Mouse (Mus musculus): ENCODE measurements around the gene Gramd1b. TPM values are rescaled to one million over a fixed set of nuclear protein-coding genes. Genes with fewer than 3 reads are reported as not detected.

Gene Gramd1b
- polyA plus RNA-seq, 1 experiment from 2014 or later, result 4.0 TPM

DNA sequence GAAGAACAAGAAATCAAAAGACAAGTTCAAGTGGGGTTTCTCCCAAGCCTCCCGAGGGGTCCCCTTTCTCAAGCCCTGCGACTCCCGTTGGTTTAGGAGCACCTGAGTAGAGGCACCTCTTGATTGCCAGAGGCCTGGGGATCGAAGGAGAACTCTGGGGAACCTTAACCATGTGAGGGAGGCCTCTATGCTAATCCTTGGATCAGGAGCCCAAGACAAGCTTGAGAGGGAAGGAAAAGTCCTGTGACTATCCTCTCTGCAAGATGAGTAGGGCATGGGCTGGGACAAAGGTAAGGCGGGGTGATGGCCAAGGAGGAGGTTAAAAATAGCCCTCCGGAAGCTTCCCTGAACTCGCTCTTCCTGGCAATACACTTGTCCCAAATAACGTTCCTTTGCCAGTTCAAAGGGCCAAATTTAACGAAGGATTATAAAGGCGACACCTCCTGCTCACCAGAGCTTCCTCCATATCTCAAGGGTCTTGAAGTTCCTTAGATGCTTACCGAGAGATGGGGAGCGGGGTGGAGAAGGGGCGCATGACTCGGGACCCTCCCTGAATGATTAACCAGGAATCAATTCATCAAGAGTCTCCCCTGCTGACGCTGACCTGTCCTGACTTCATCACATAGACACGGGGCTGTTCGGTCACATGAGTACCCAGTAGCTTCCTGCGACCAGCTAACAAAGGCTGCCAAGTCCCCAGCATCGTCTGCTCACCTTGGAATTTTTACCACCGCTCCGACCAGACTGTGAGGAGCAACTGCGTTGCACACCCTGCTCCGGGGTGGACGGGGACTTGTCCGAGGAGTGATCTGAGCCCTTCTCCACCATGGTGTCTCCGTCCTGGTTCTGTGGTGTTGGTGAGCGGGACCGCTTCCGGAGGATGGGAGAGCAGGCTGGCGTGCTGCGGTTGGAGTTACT is 198.2 kb downstream of the Gramd1b start:
- Histone ChIP-seq H3K4me2 (ENCODE audit: low read depth) (no peak overlapping the region), H3K9ac (ENCODE audit: low read length) (no peak overlapping the region), H3K36me3 (ENCODE audit: control insufficient read depth, insufficient read depth, low read length) (no peaks in the 10 kb centered on the region), H3K9me3 (ENCODE audit: control insufficient read depth, low read length) (no peaks in the 10 kb centered on the region), H3K4me1 (ENCODE audit: control insufficient read depth, insufficient read depth, low read length) (no peaks in the 10 kb centered on the region), H3K27ac (ENCODE audit: low read depth, low read length) (no peak overlapping the region), H3K27me3 (ENCODE audit: control insufficient read depth, insufficient read depth, low read length) (no peaks in the 10 kb centered on the region), H3K4me3 (ENCODE audit: low read depth, low read length) (no peak overlapping the region)
- ATAC-seq (ENCODE audit: insufficient read depth, low FRiP score, low TSS enrichment) (no peak), DNase-seq (ENCODE audit: low spot score) (no peak)
- 84% methylated on average over 31 of the region's 31 CpGs for WGBS

DNA sequence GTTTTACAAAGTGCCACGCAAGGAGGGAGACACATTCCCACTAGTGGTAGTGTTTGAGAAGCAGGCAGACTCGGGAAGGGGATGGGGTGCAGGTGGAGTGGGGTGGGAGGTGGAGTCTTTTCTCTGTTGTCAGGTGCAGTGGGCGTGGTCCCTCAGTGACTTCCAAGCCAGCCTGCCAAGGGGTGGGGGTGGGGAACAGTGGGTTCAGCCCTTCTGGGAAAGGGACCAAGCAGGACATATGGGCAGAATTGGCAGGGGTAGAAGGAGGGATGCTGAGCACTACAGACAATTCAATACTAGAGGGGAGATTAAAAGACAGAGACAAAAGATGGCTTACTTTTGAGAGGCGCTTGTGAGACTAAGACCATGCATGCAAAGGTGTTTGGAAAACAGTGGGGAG is 198.9 kb downstream of the Gramd1b start:
- Histone ChIP-seq H3K4me3 (ENCODE audit: low read depth, low read length) (no peak overlapping the region), H3K4me1 (ENCODE audit: control insufficient read depth, insufficient read depth, low read length) (no peaks in the 10 kb centered on the region), H3K4me2 (ENCODE audit: low read depth) (no peak overlapping the region), H3K27ac (ENCODE audit: low read depth, low read length) (no peak overlapping the region), H3K9me3 (ENCODE audit: control insufficient read depth, low read length) (no peaks in the 10 kb centered on the region), H3K36me3 (ENCODE audit: control insufficient read depth, insufficient read depth, low read length) (no peaks in the 10 kb centered on the region), H3K9ac (ENCODE audit: low read length) (no peak overlapping the region), H3K27me3 (ENCODE audit: control insufficient read depth, insufficient read depth, low read length) (no peaks in the 10 kb centered on the region)
- DNase-seq (ENCODE audit: low spot score), result no peak
- WGBS, result 84% methylated on average over 4 of the region's 4 CpGs
- no peak for ATAC-seq (ENCODE audit: insufficient read depth, low FRiP score, low TSS enrichment)

DNA sequence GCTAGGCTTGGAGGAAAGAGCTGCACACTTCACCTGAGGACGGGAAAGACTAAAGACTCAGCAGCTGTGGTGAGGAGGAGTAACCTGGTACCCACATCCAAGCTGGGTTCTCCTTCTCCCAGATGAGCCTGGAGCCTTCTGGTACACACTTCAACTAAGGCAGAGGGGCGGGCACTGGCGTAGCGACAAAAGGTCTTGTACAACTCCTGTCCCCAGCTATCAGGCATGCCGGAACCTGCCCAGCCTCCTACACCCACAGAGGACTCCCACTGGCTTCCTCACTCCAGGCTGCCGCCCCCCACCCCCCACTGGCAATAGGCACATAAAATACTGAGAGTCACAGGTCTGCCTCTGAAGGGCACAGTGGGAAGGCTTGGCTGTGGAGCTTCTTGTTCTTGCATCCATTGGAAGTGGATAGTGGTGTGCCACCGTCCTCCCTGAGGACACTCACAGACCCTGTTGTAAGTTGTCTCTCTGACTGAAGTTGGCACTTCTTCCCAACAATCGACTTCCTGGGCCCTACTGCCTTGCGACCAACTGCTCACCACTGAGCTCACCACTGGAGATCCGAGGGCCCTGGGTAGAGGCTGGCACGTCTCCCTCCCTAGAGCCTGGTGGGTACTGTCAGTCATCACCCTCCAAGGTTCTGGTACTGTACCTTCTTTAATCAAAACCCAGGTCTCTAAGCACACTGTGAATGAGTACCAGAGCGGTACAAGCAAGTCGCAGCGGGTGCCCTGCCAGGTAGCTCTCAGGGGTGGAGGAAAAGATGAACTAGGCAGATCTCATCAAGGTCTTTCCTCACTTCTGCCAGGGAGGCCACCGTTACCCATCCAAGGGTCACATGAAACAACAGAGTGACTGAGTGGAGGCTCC is 199.5 kb downstream of the Gramd1b start:
- DNase-seq (ENCODE audit: low spot score) (no peak), ATAC-seq (ENCODE audit: insufficient read depth, low FRiP score, low TSS enrichment) (no peak)
- no peaks in the 10 kb centered on the region for H3K36me3 ChIP-seq (ENCODE audit: control insufficient read depth, insufficient read depth, low read length)
- no peak overlapping the region for H3K27ac ChIP-seq (ENCODE audit: low read depth, low read length)
- no peak overlapping the region for H3K4me2 ChIP-seq (ENCODE audit: low read depth)
- H3K4me1 ChIP-seq (ENCODE audit: control insufficient read depth, insufficient read depth, low read length), result no peaks in the 10 kb centered on the region
- H3K4me3 ChIP-seq (ENCODE audit: low read depth, low read length), result no peak overlapping the region
- no peak overlapping the region for H3K9ac ChIP-seq (ENCODE audit: low read length)
- no peaks in the 10 kb centered on the region for H3K27me3 ChIP-seq (ENCODE audit: control insufficient read depth, insufficient read depth, low read length)
- H3K9me3 ChIP-seq (ENCODE audit: control insufficient read depth, low read length), result no peaks in the 10 kb centered on the region
- WGBS, result 84% methylated on average over 15 of the region's 15 CpGs

DNA sequence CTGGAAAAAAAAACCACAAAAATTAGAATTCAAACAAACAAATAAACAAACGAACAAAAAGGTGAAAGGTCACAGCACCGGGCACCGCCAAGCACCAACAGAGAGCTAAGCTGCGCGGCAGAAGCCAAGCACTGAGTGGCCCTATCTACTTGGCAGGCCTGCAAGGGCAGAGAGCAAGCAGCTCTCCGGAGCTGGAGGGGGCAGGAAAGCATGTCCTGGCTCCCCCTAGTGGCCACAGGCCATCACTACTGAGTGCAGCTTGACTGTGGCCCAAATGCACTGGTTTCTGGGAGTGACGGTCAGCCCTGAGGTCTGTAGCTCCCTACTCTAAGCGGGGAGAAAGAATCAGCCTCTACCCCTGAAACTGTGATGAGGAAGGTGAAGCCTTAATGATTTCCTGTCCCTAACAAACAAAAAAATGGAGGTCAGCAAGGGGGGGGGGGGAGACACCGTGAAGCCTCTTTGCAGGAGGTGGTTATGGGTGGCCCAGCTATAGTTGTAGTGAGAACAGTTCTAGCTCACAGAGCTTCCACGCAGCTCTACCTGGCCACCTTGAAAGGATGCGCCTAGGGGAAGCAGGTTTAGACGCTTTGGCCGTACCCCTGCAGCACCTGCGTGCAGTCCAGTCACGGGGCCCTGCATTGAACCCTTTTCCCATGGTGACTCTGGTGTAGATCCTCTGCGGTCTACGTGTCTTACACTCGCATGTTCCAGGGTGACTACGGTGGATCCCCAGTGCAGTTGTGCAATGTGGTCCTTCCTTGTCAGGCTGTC is 200.4 kb downstream of the Gramd1b start:
- H3K9me3 ChIP-seq (ENCODE audit: control insufficient read depth, low read length), result no peaks in the 10 kb centered on the region
- ATAC-seq (ENCODE audit: insufficient read depth, low FRiP score, low TSS enrichment), result peak; percentile 84
- 54% methylated on average over 19 of the region's 19 CpGs for whole genome bisulfite sequencing

DNA sequence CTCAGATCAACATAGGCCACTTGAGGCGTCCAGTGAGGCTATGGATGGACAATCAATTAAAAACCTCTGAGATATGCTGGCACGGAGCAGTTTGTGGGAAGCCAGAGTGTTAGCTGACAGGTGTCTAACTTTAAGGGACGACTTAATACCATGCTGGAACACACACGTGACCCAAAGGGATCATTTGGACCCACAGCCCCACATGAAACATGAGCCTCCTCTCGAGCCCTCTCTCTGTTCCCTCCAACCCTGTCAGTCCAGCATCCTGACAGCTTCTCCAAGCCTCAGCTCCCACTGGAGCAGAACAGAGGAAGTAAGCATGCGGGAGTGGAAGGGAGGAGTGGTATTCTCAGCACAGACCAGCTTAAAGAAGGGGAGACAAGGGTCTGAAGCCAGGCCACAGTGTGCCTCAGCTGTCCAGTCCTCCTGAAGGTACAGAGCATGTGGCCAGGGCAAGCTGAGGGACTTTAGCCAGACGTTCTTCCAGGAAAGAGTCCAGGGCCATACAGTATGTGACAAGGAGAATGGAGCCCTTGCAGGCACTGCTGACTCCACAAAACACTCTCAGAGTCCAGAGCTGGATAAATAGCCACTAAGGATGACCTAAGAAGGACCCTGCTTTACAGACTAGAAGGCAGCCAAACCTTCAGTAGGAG is 204.8 kb downstream of the Gramd1b start:
- Histone ChIP-seq H3K9me3 (ENCODE audit: control insufficient read depth, low read length) (no peaks in the 10 kb centered on the region), H3K27me3 (ENCODE audit: control insufficient read depth, insufficient read depth, low read length) (no peaks in the 10 kb centered on the region), H3K36me3 (ENCODE audit: control insufficient read depth, insufficient read depth, low read length) (no peaks in the 10 kb centered on the region), H3K4me2 (ENCODE audit: low read depth) (no peak overlapping the region), H3K27ac (ENCODE audit: low read depth, low read length) (no peak overlapping the region), H3K9ac (ENCODE audit: low read length) (no peak overlapping the region), H3K4me1 (ENCODE audit: control insufficient read depth, insufficient read depth, low read length) (no peaks in the 10 kb centered on the region), H3K4me3 (ENCODE audit: low read depth, low read length) (no peak overlapping the region)
- 73% methylated on average over 7 of the region's 7 CpGs for WGBS
- no peak for ATAC-seq (ENCODE audit: insufficient read depth, low FRiP score, low TSS enrichment)
- DNase-seq (ENCODE audit: low spot score), result no peak

More for the DNA sequence above, 200.4 kb downstream of the Gramd1b start:
- Histone ChIP-seq H3K4me2 (ENCODE audit: low read depth) (no peak overlapping the region), H3K4me3 (ENCODE audit: low read depth, low read length) (no peak overlapping the region), H3K9ac (ENCODE audit: low read length) (no peak overlapping the region), H3K27me3 (ENCODE audit: control insufficient read depth, insufficient read depth, low read length) (no peaks in the 10 kb centered on the region), H3K36me3 (ENCODE audit: control insufficient read depth, insufficient read depth, low read length) (no peaks in the 10 kb centered on the region), H3K4me1 (ENCODE audit: control insufficient read depth, insufficient read depth, low read length) (no peaks in the 10 kb centered on the region), H3K27ac (ENCODE audit: low read depth, low read length) (no peak overlapping the region)
- peak; percentile 86 for DNase-seq (ENCODE audit: low spot score)

DNA sequence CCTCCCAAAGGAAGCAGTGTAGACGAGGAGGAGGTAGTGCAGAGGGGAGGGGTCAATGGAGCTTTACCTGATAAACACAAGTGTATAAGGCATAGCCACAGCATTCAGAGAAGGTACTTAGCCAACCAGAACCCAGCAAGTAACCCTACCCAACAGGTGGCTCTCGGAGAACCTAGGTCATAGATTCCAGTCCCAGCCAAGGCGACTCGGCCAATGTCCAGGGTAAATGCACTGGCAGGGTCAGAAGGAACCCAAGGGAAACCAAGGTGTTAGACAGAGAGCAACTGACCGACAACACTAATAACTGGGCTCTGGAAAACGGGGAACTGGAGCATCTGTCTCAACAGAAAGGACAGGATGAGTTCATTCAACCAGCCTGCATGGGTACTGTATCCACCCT is 206.4 kb downstream of the Gramd1b start:
- H3K4me2 ChIP-seq (ENCODE audit: low read depth), result no peak overlapping the region
- DNase-seq (ENCODE audit: low spot score) (no peak), ATAC-seq (ENCODE audit: insufficient read depth, low FRiP score, low TSS enrichment) (no peak)
- H3K4me1 ChIP-seq (ENCODE audit: control insufficient read depth, insufficient read depth, low read length), result no peaks in the 10 kb centered on the region
- H3K9ac ChIP-seq (ENCODE audit: low read length), result no peak overlapping the region
- H3K36me3 ChIP-seq (ENCODE audit: control insufficient read depth, insufficient read depth, low read length), result no peaks in the 10 kb centered on the region
- no peak overlapping the region for H3K4me3 ChIP-seq (ENCODE audit: low read depth, low read length)
- no peak overlapping the region for H3K27ac ChIP-seq (ENCODE audit: low read depth, low read length)
- WGBS, result 94% methylated on average over 6 of the region's 6 CpGs
- H3K27me3 ChIP-seq (ENCODE audit: control insufficient read depth, insufficient read depth, low read length), result no peaks in the 10 kb centered on the region
- no peaks in the 10 kb centered on the region for H3K9me3 ChIP-seq (ENCODE audit: control insufficient read depth, low read length)

DNA sequence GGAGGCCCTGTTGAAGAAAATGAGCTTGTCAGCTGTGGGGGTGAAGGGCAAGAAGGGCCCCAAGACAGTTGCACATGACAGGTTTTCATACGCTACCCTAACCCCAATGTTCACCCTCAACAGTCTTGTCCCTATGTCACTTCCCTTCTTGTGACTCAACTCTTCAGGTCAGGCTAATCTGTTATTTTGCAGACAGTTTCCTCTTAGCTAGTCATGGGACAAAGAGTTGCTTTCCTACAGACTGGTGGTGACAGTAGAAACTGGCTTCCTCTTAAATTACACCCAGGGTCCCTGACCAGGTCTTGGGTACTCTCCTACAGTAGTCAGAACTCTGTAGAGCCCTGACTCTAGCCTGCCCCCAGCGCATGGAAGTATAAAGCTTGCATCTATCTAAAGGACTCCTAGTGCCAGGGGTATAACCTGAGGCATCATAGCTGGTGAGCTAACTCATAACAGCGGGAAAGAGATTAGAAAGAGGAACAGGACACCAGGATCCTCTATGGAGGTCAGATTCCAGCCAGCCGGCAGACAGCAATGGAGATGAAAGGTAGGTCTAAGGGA is 206.9 kb downstream of the Gramd1b start:
- no peaks in the 10 kb centered on the region for H3K4me1 ChIP-seq (ENCODE audit: control insufficient read depth, insufficient read depth, low read length)
- H3K27ac ChIP-seq (ENCODE audit: low read depth, low read length), result no peak overlapping the region
- no peak for ATAC-seq (ENCODE audit: insufficient read depth, low FRiP score, low TSS enrichment)
- no peaks in the 10 kb centered on the region for H3K9me3 ChIP-seq (ENCODE audit: control insufficient read depth, low read length)
- no peak overlapping the region for H3K9ac ChIP-seq (ENCODE audit: low read length)
- no peak overlapping the region for H3K4me3 ChIP-seq (ENCODE audit: low read depth, low read length)
- H3K36me3 ChIP-seq (ENCODE audit: control insufficient read depth, insufficient read depth, low read length), result no peaks in the 10 kb centered on the region
- H3K27me3 ChIP-seq (ENCODE audit: control insufficient read depth, insufficient read depth, low read length), result no peaks in the 10 kb centered on the region
- no peak for DNase-seq (ENCODE audit: low spot score)
- WGBS, result 88% methylated on average over 4 of the region's 4 CpGs
- no peak overlapping the region for H3K4me2 ChIP-seq (ENCODE audit: low read depth)

DNA sequence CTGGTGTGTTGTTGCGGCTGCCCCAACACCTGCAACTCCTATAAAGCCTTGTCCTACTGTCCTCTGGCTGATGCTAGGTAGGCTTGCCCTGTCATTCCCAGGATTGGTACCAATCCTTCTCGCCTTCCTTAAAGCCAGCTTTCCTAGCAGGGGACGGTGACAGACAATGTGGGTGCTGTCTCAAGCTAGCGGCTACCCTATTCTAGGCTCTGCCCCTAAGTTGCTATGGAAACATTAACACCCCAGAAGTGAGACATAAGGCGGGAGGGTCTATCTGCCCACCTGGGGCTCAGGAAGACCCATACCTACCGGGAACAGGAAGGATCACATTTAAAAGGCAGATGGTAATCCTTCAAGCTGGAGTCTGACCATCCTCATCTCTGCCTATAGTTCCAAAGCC is 207.4 kb downstream of the Gramd1b start:
- H3K27me3 ChIP-seq (ENCODE audit: control insufficient read depth, insufficient read depth, low read length), result no peaks in the 10 kb centered on the region
- ATAC-seq (ENCODE audit: insufficient read depth, low FRiP score, low TSS enrichment), result no peak
- H3K27ac ChIP-seq (ENCODE audit: low read depth, low read length), result no peak overlapping the region
- no peak for DNase-seq (ENCODE audit: low spot score)
- H3K9ac ChIP-seq (ENCODE audit: low read length), result no peak overlapping the region
- H3K9me3 ChIP-seq (ENCODE audit: control insufficient read depth, low read length), result no peaks in the 10 kb centered on the region
- no peaks in the 10 kb centered on the region for H3K36me3 ChIP-seq (ENCODE audit: control insufficient read depth, insufficient read depth, low read length)
- 79% methylated on average over 6 of the region's 6 CpGs for WGBS
- no peaks in the 10 kb centered on the region for H3K4me1 ChIP-seq (ENCODE audit: control insufficient read depth, insufficient read depth, low read length)
- H3K4me3 ChIP-seq (ENCODE audit: low read depth, low read length), result no peak overlapping the region
- no peak overlapping the region for H3K4me2 ChIP-seq (ENCODE audit: low read depth)
